Mouse (Mus musculus) MEL (cell line): ENCODE data around the gene Gm21962. TPM values are rescaled to one million over a fixed set of nuclear protein-coding genes. Genes with fewer than 3 reads are reported as not detected.

ENCODE experiments used
- DNase-seq: peaks from one replicate; pipeline ENCODE4 v3.0.0; 2011; ENCODE audit warnings: low read depth, low spot score
- H3K27ac ChIP-seq: 2 replicates; pipeline ENCODE4 v1.5.1; 2012; ENCODE audit warnings: low read depth, mild to moderate bottlenecking, control low read depth, low read length, moderate library complexity; ENCODE audit not compliant: control insufficient read depth
- H3K27me3 ChIP-seq, 2 experiments: fragments of 150-350 bp in 1 of 2; sonication (generic) in 1 of 2; 2 replicates each; pipeline ENCODE4 v1.6.1; 2012; ENCODE audit warnings: low read length in 2 of 2, mild to moderate bottlenecking in 2 of 2, improper control_type of control experiment in 1 of 2, moderate library complexity in 1 of 2; ENCODE audit not compliant: insufficient read depth in 2 of 2, control insufficient read depth in 1 of 2
- H3K36me3 ChIP-seq, 2 experiments: 2 replicates each; pipeline ENCODE4 v1.6.1; 2012 to 2014; ENCODE audit warnings: low read length in 2 of 2, improper control_type of control experiment in 1 of 2, inconsistent platforms in 1 of 2, mild to moderate bottlenecking in 1 of 2; ENCODE audit not compliant: insufficient read depth in 2 of 2, control insufficient read depth in 1 of 2
- H3K4me1 ChIP-seq, 2 experiments: fragments of 150-350 bp in 1 of 2; sonication (generic) in 1 of 2; 2 replicates each; pipeline ENCODE4 v1.6.1; 2012; ENCODE audit warnings: low read length in 2 of 2, improper control_type of control experiment in 1 of 2, mild to moderate bottlenecking in 1 of 2; ENCODE audit not compliant: insufficient read depth in 2 of 2, control insufficient read depth in 1 of 2
- H3K4me3 ChIP-seq, 2 experiments: fragments of 150-350 bp in 1 of 2; sonication (generic) in 1 of 2; 2 replicates each; pipeline ENCODE4 v1.5.1; 2012; ENCODE audit warnings: low read depth in 2 of 2, low read length in 2 of 2, mild to moderate bottlenecking in 2 of 2, moderate library complexity in 2 of 2, control low read depth in 1 of 2, improper control_type of control experiment in 1 of 2; ENCODE audit not compliant: control insufficient read depth in 1 of 2, insufficient read depth in 1 of 2
- H3K79me2 ChIP-seq: 2 replicates; pipeline ENCODE4 v1.6.1; 2012; ENCODE audit warnings: mild to moderate bottlenecking, low read length, moderate library complexity; ENCODE audit not compliant: control insufficient read depth, poor library complexity, insufficient read depth
- H3K9ac ChIP-seq: 2 replicates; pipeline ENCODE4 v1.6.1; 2012; ENCODE audit warnings: low read depth, mild to moderate bottlenecking, control low read depth, low read length, moderate library complexity; ENCODE audit not compliant: control insufficient read depth, poor library complexity, severe bottlenecking
- H3K9me3 ChIP-seq: fragments of 150-350 bp; sonication (generic); replicated peaks from 2 replicates; pipeline ENCODE4 v1.6.1; 2012; ENCODE audit warnings: mild to moderate bottlenecking, low read length, improper control_type of control experiment, moderate library complexity; ENCODE audit not compliant: insufficient read depth
- BHLHE40 ChIP-seq: IDR thresholded peaks from 2 replicates; pipeline ENCODE4 v1.6.1; 2012; ENCODE audit warnings: low read depth, mild to moderate bottlenecking, inconsistent platforms, low read length, improper control_type of control experiment, borderline replicate concordance
- CHD1 ChIP-seq: IDR thresholded peaks from 2 replicates; pipeline ENCODE4 v1.6.1; 2012; ENCODE audit warnings: low read depth, mild to moderate bottlenecking, inconsistent platforms, low read length, improper control_type of control experiment
- CHD2 ChIP-seq: IDR thresholded peaks from 2 replicates; pipeline ENCODE4 v1.6.1; 2011; ENCODE audit warnings: low read length, improper control_type of control experiment
- CTCF ChIP-seq, 3 experiments: IDR thresholded peaks in 2 of 3; conservative IDR thresholded peaks in 1 of 3; 2 replicates each; pipeline ENCODE4 v1.5.1; 2011 to 2012; ENCODE audit warnings: low read length in 3 of 3, low read depth in 2 of 3, mild to moderate bottlenecking in 2 of 3, improper control_type of control experiment in 1 of 3, inconsistent platforms in 1 of 3, mixed read lengths in 1 of 3, moderate library complexity in 1 of 3; ENCODE audit not compliant: control insufficient read depth in 1 of 3, insufficient read depth in 1 of 3, poor library complexity in 1 of 3, severe bottlenecking in 1 of 3
- ELF1 ChIP-seq: IDR thresholded peaks from 2 replicates; pipeline ENCODE4 v1.6.1; 2014; ENCODE audit warnings: low read depth, mild to moderate bottlenecking, inconsistent platforms, low read length, improper control_type of control experiment, moderate library complexity
- ETS1 ChIP-seq: IDR thresholded peaks from 2 replicates; pipeline ENCODE4 v1.6.1; 2012; ENCODE audit warnings: low read depth, mild to moderate bottlenecking, inconsistent platforms, low read length, improper control_type of control experiment, moderate library complexity
- HCFC1 ChIP-seq: IDR thresholded peaks from 2 replicates; pipeline ENCODE4 v1.6.1; 2012; ENCODE audit warnings: low read depth, mild to moderate bottlenecking, inconsistent platforms, low read length, improper control_type of control experiment, moderate library complexity
- JUND ChIP-seq: IDR thresholded peaks from 2 replicates; pipeline ENCODE4 v1.6.1; 2011; ENCODE audit warnings: low read depth, mild to moderate bottlenecking, improper control_type of control experiment, low read length
- MAFK ChIP-seq: IDR thresholded peaks from 2 replicates; pipeline ENCODE4 v1.6.1; 2011; ENCODE audit warnings: low read depth, mild to moderate bottlenecking, low read length, improper control_type of control experiment, borderline replicate concordance
- MEF2A ChIP-seq: IDR thresholded peaks from 2 replicates; pipeline ENCODE4 v1.6.1; 2014; ENCODE audit warnings: low read depth, mild to moderate bottlenecking, inconsistent platforms, low read length, improper control_type of control experiment; ENCODE audit not compliant: poor library complexity, insufficient replicate concordance, severe bottlenecking; ENCODE audit errors: extremely low read depth
- MXI1 ChIP-seq: IDR thresholded peaks from 2 replicates; pipeline ENCODE4 v1.6.1; 2011; ENCODE audit warnings: mild to moderate bottlenecking, low read depth, low read length, improper control_type of control experiment
- MYC ChIP-seq: IDR thresholded peaks from 2 replicates; pipeline ENCODE4 v1.6.1; 2011; ENCODE audit warnings: low read depth, mild to moderate bottlenecking, low read length, improper control_type of control experiment, moderate library complexity
- POLR2AphosphoS2 ChIP-seq: IDR thresholded peaks from 2 replicates; pipeline ENCODE4 v1.6.1; 2011; ENCODE audit warnings: low read length, improper control_type of control experiment
- SIN3A ChIP-seq: IDR thresholded peaks from 2 replicates; pipeline ENCODE4 v1.6.1; 2012; ENCODE audit warnings: low read length, improper control_type of control experiment, inconsistent platforms
- TBP ChIP-seq: IDR thresholded peaks from 2 replicates; pipeline ENCODE4 v1.8.0; 2011; ENCODE audit warnings: low read depth, low read length, improper control_type of control experiment
- USF1 ChIP-seq: IDR thresholded peaks from 2 replicates; pipeline ENCODE4 v1.6.1; 2014; ENCODE audit warnings: low read depth, mild to moderate bottlenecking, inconsistent platforms, low read length, improper control_type of control experiment, moderate library complexity
- USF2 ChIP-seq, 2 experiments: IDR thresholded peaks; 2 replicates each; pipeline ENCODE4 v1.6.1; 2011 to 2012; ENCODE audit warnings: improper control_type of control experiment in 2 of 2, low read length in 2 of 2, borderline replicate concordance in 1 of 2, inconsistent platforms in 1 of 2, low read depth in 1 of 2, mild to moderate bottlenecking in 1 of 2; ENCODE audit not compliant: insufficient read depth in 1 of 2
- ZC3H11A ChIP-seq: IDR thresholded peaks from 2 replicates; pipeline ENCODE4 v1.6.1; 2012; ENCODE audit warnings: low read depth, mild to moderate bottlenecking, inconsistent platforms, low read length, improper control_type of control experiment
- polyA plus RNA-seq, 2 experiments: library from polyadenylated mRNA; stranded (reverse) in 1 of 2; unstranded in 1 of 2; fragments of >175 nt in 1 of 2; fragments of >200 nt in 1 of 2; gene quantifications; 2 replicates each; pipeline versions ENCODE4 v1.2.1 to v1.2.4; 2012; ENCODE audit warnings: low replicate concordance in 2 of 2, low read depth in 1 of 2; ENCODE audit not compliant: insufficient read length in 2 of 2, insufficient read depth in 1 of 2, missing spikeins in 1 of 2
- total RNA-seq: library from RNA; depleted of rRNA; stranded (reverse); fragments of 300-350 nt; gene quantifications from 2 replicates; pipeline ENCODE4 v1.2.3, GENCODE M21; 2012

The Gm21962 gene
- total and polyA plus RNA-seq, 3 experiments, result not detected

DNA sequence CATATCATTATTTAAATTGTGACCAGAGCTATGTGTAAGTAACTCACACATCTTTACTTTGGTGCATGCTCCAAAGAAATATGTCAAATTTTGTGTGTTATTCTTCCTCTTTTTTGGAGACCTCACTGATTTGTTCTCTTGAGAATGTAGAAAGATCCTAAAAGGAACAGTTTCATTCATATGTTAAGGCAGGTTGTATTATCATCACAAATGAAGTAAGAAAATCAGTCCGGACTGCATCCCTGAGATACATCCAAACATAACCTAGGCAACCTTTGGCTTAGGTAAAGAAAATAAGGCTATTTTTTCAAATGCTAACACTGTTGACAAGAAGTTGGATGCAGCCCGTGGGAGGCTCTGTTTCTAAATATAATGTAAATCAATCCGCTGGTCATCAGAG lies 28.8 kb upstream of the Gm21962 start:
- no peak overlapping the region for H3K9ac ChIP-seq
- H3K4me3 ChIP-seq, result no peak overlapping the region
- H3K27ac ChIP-seq, result no peak overlapping the region
- H3K4me1 ChIP-seq, result no peaks in the 10 kb centered on the region
- no peak for TF ChIP-seq ELF1
- no peak for TF ChIP-seq HCFC1
- TF ChIP-seq CTCF (IDR thresholded peaks at IDR 0.05 in 2 of 3, conservative IDR thresholded peaks at IDR 0.05 in 1 of 3; ENCODE audit: control insufficient read depth in 1 of 3, insufficient read depth in 1 of 3, low read depth in 2 of 3, low read length in 3 of 3, poor library complexity in 1 of 3, severe bottlenecking in 1 of 3), result no peak
- TF ChIP-seq MYC, result no peak
- no peak for TF ChIP-seq USF2 (IDR thresholded peaks at IDR 0.05; ENCODE audit: borderline replicate concordance in 1 of 2, insufficient read depth in 1 of 2, low read depth in 1 of 2, low read length in 2 of 2)
- TF ChIP-seq SIN3A, result no peak
- no peak for TF ChIP-seq CHD2
- no peak for TF ChIP-seq MEF2A
- no peak for TF ChIP-seq ETS1
- no peak for TF ChIP-seq CHD1
- no peak for TF ChIP-seq TBP
- no peak for TF ChIP-seq MXI1
- no peak for TF ChIP-seq ZC3H11A
- no peak for TF ChIP-seq JUND
- TF ChIP-seq POLR2AphosphoS2, result no peak
- no peak for TF ChIP-seq MAFK
- DNase-seq, result no peak
- H3K79me2 ChIP-seq, result no peaks in the 10 kb centered on the region
- no peaks in the 10 kb centered on the region for H3K27me3 ChIP-seq
- no peaks in the 10 kb centered on the region for H3K9me3 ChIP-seq
- H3K36me3 ChIP-seq, result no peaks in the 10 kb centered on the region

DNA sequence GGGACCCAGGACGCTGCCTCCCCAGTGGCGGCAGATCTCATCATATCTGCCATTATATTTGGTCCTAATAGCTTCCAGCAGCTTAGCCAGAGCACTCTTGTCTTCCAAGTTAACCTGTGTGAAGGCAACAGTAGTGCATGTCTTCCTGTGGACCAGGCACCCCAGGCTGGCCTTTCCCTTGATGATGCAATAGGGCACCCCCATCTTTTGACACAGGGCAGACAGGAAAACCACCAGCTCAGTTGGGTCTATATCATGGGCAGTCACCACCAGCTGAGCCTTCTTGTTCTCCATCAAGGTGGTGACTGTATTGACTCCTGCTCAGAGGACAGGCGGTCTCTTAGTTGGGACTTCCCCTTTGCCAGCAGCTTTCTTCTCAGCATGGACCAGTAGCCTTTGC lies 27.2 kb upstream of the Gm21962 start:
- TF ChIP-seq ZC3H11A, result no peak
- Histone ChIP-seq H3K79me2 (no peaks in the 10 kb centered on the region), H3K9me3 (no peaks in the 10 kb centered on the region), H3K27ac (no peak overlapping the region), H3K4me3 (no peak overlapping the region), H3K4me1 (no peaks in the 10 kb centered on the region), H3K36me3 (no peaks in the 10 kb centered on the region), H3K27me3 (no peaks in the 10 kb centered on the region), H3K9ac (no peak overlapping the region)
- no peak for DNase-seq

DNA sequence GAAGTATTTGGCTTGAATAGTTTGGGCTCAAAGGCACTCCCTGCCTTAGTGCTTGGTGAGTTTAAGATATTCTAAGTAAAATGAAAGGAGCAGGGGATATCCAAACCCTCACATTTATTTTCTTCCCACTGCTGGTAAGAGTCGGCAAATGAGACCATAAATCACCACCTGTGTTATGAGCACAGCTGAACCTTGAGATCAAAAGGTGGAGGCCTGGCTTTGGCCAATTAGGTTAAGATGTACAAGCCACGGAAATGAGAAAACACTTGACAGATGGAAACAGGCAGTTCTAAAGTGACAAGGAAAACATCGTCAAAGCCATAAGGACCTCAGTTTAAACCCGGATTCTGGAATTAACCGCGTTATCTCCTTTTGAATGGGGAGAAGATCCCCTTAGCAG lies 26.4 kb upstream of the Gm21962 start:
- H3K27ac ChIP-seq, result no peak overlapping the region
- H3K4me1 ChIP-seq, result no peaks in the 10 kb centered on the region
- no peaks in the 10 kb centered on the region for H3K79me2 ChIP-seq
- H3K4me3 ChIP-seq, result no peak overlapping the region
- no peaks in the 10 kb centered on the region for H3K9me3 ChIP-seq
- no peak overlapping the region for H3K9ac ChIP-seq
- H3K27me3 ChIP-seq, result no peaks in the 10 kb centered on the region
- TF ChIP-seq USF1 (no peak), MAFK (no peak), BHLHE40 (no peak), CTCF (IDR thresholded peaks at IDR 0.05 in 2 of 3, conservative IDR thresholded peaks at IDR 0.05 in 1 of 3; ENCODE audit: control insufficient read depth in 1 of 3, insufficient read depth in 1 of 3, low read depth in 2 of 3, low read length in 3 of 3, poor library complexity in 1 of 3, severe bottlenecking in 1 of 3) (no peak), ZC3H11A (no peak)
- H3K36me3 ChIP-seq, result no peaks in the 10 kb centered on the region
- no peak for DNase-seq
